Mouse (Mus musculus) embryonic facial prominence, embryonic 15.5 days (tissue): Measurements from ENCODE around the gene Strc. TPM values are rescaled to one million over a fixed set of nuclear protein-coding genes. Genes with fewer than 3 reads are reported as not detected.
A peak's percentile ranks its signal among the peaks of the same experiment; 100 is the strongest.
"Not testable (repeated sequence)": the region's sequence is repeated elsewhere in the genome, so short reads cannot be mapped to it uniquely, and the experiment has no call there.

Experiments
- ATAC-seq: fragments of 200-750 bp; cut with Nextera tagmentation; 2 replicates; pipeline ENCODE4 v1.8.0; 2017; ENCODE audit warnings: low read depth, moderate TSS enrichment; ENCODE audit not compliant: insufficient number of reproducible peaks, low FRiP score, low TSS enrichment
- H3K27ac ChIP-seq: fragments of 300-500 bp; sonication (generic); replicated peaks from 2 replicates; pipeline ENCODE4 v1.5.1; 2015; ENCODE audit warnings: mild to moderate bottlenecking, inconsistent platforms
- H3K27me3 ChIP-seq: fragments of 300-500 bp; sonication (generic); 2 replicates; pipeline ENCODE4 v1.6.1; 2015; ENCODE audit warnings: inconsistent platforms
- H3K36me3 ChIP-seq: fragments of 300-500 bp; sonication (generic); 2 replicates; pipeline ENCODE4 v1.6.1; 2015; ENCODE audit warnings: mild to moderate bottlenecking, inconsistent platforms
- H3K4me1 ChIP-seq: fragments of 300-500 bp; sonication (generic); 2 replicates; pipeline ENCODE4 v1.6.1; 2015; ENCODE audit warnings: inconsistent platforms
- H3K4me2 ChIP-seq: fragments of 300-500 bp; sonication (generic); replicated peaks from 2 replicates; pipeline ENCODE4 v1.6.1; 2015; ENCODE audit warnings: mild to moderate bottlenecking, inconsistent platforms
- H3K4me3 ChIP-seq: fragments of 300-500 bp; sonication (generic); replicated peaks from 2 replicates; pipeline ENCODE4 v1.5.1; 2015; ENCODE audit warnings: mild to moderate bottlenecking, inconsistent platforms
- H3K9ac ChIP-seq: fragments of 300-500 bp; sonication (generic); 2 replicates; pipeline ENCODE4 v1.6.1; 2015; ENCODE audit warnings: inconsistent platforms
- H3K9me3 ChIP-seq: fragments of 300-500 bp; sonication (generic); replicated peaks from 2 replicates; pipeline ENCODE4 v1.6.1; 2016; ENCODE audit warnings: inconsistent platforms
- WGBS: fragments of 180-500 bp; shearing (Covaris S2); methylation state at CpG from one replicate; pipeline ENCODE4 v1.1.7; 2015; 5-methylcytosine and 5-hydroxymethylcytosine counted together
- polyA plus RNA-seq: library from polyadenylated mRNA; unstranded; fragments of >200 nt; fragmentation: Nextera tagmentation; extraction: Ambion mirVana; gene quantifications from 2 replicates; pipeline ENCODE4 v1.2.1, GENCODE M21; 2015

Strc gene
- 0.08 TPM in 1 of 2 replicates, not detected in the other for polyA plus RNA-seq

- H3K27me3 ChIP-seq, H3K36me3 ChIP-seq, H3K4me3 ChIP-seq, H3K27ac ChIP-seq, H3K9ac ChIP-seq, H3K4me2 ChIP-seq, H3K9me3 ChIP-seq, H3K4me1 ChIP-seq, ATAC-seq: not testable (repeated sequence)
- WGBS = 90% methylated on average over 17 of the region's 17 CpGs
These were observed at the start of gene Strc for GRCm38 (mm10) chr2:121386961-121387575. TSS of gene Strc (minus strand) at chr2:121387168.

GRCm38 (mm10) chr2:121434854-121435253 lies 47.9 kb upstream of the Strc start:
- no peak overlapping the region for H3K9ac ChIP-seq

DNA sequence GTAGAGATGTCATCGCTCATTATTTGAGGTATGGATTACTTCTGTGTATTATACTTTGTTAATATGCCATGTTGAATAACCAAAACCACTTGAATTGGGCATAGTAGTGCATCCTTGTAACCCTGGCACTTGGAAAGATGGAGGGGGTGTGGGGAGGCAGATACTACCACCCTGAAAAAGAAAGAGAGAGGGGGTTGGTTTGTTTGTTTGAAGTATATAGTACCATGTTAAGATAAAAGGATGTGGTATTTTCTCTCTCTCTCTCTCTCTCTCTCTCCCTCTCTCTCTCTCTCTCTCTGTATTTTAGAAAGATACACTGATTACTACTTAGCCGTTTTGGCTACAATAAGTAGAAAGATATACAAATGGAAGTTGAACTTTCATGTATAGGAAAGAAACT lies 38.9 kb upstream of the Strc start:
- no peaks in the 10 kb centered on the region for H3K9me3 ChIP-seq
- H3K27ac ChIP-seq = no peak overlapping the region
- no peak overlapping the region for H3K9ac ChIP-seq
- H3K36me3 ChIP-seq = peaks cover 83% of the 10 kb centered on the region
- no peaks in the 10 kb centered on the region for H3K27me3 ChIP-seq
- no peaks in the 10 kb centered on the region for H3K4me1 ChIP-seq
- 95% methylated on average over 2 of the region's 2 CpGs for whole genome bisulfite sequencing
- no peak for ATAC-seq
- no peak overlapping the region for H3K4me2 ChIP-seq
- H3K4me3 ChIP-seq = no peak overlapping the region

More at GRCm38 (mm10) chr2:121434854-121435253, 47.9 kb upstream of the Strc start:
- no peak overlapping the region for H3K27ac ChIP-seq
- H3K9me3 ChIP-seq = no peaks in the 10 kb centered on the region
- H3K36me3 ChIP-seq = peaks cover 90% of the 10 kb centered on the region
- no peak overlapping the region for H3K4me3 ChIP-seq
- H3K4me1 ChIP-seq = no peaks in the 10 kb centered on the region
- no peak overlapping the region for H3K4me2 ChIP-seq
- ATAC-seq = no peak
- H3K27me3 ChIP-seq = no peaks in the 10 kb centered on the region
- WGBS = 98% methylated on average over 1 of the region's 1 CpGs

- Histone ChIP-seq H3K27ac (no peak overlapping the region), H3K36me3 (peaks cover 74% of the 10 kb centered on the region), H3K27me3 (no peaks in the 10 kb centered on the region), H3K4me1 (no peaks in the 10 kb centered on the region), H3K4me3 (no peak overlapping the region), H3K9me3 (no peaks in the 10 kb centered on the region), H3K9ac (no peak overlapping the region), H3K4me2 (no peak overlapping the region)
- WGBS = 90% methylated on average over 2 of the region's 2 CpGs
- ATAC-seq = no peak
These were observed 36.2 kb upstream of the Strc start for GRCm38 (mm10) chr2:121423166-121423565.

GRCm38 (mm10) chr2:121418476-121418875 lies 31.5 kb upstream of the Strc start:
- no peaks in the 10 kb centered on the region for H3K27me3 ChIP-seq
- no peak for ATAC-seq
- H3K9ac ChIP-seq = no peak overlapping the region
- H3K36me3 ChIP-seq = peaks cover 51% of the 10 kb centered on the region
- no peaks in the 10 kb centered on the region for H3K9me3 ChIP-seq
- no peak overlapping the region for H3K4me2 ChIP-seq
- H3K27ac ChIP-seq = no peak overlapping the region
- peaks cover 25% of the 10 kb centered on the region for H3K4me1 ChIP-seq
- 84% methylated on average over 3 of the region's 3 CpGs for WGBS
- no peak overlapping the region for H3K4me3 ChIP-seq

GRCm38 (mm10) chr2:121416356-121416755 lies 29.4 kb upstream of the Strc start:
- no peaks in the 10 kb centered on the region for H3K27me3 ChIP-seq
- ATAC-seq = no peak
- WGBS = 89% methylated on average over 6 of the region's 6 CpGs
- no peak overlapping the region for H3K9ac ChIP-seq
- no peak overlapping the region for H3K4me2 ChIP-seq
- no peaks in the 10 kb centered on the region for H3K9me3 ChIP-seq
- peaks cover 32% of the 10 kb centered on the region for H3K36me3 ChIP-seq
- peaks cover 31% of the 10 kb centered on the region for H3K4me1 ChIP-seq
- H3K27ac ChIP-seq = no peak overlapping the region
- no peak overlapping the region for H3K4me3 ChIP-seq

GRCm38 (mm10) chr2:121415591-121415990 lies 28.6 kb upstream of the Strc start:
- H3K4me1 ChIP-seq = peaks cover 31% of the 10 kb centered on the region
- H3K9ac ChIP-seq = peak overlapping the region; percentile 87; the same call in 1 of the 2 replicates
- no peaks in the 10 kb centered on the region for H3K27me3 ChIP-seq
- no peak overlapping the region for H3K27ac ChIP-seq
- WGBS = 63% methylated on average over 3 of the region's 3 CpGs
- peak overlapping the region; percentile 66 for H3K4me2 ChIP-seq
- H3K36me3 ChIP-seq = peaks cover 26% of the 10 kb centered on the region
- H3K4me3 ChIP-seq = peak overlapping the region; percentile 82
- H3K9me3 ChIP-seq = no peaks in the 10 kb centered on the region
- ATAC-seq = no peak

GRCm38 (mm10) chr2:121415103-121415502 lies 28.1 kb upstream of the Strc start:
- Histone ChIP-seq H3K4me3 (peak overlapping the region; percentile 82), H3K4me1 (peaks cover 31% of the 10 kb centered on the region), H3K9ac (peak overlapping the region; percentile 87; the same call in 1 of the 2 replicates), H3K27me3 (no peaks in the 10 kb centered on the region), H3K36me3 (peaks cover 24% of the 10 kb centered on the region), H3K27ac (no peak overlapping the region), H3K9me3 (no peaks in the 10 kb centered on the region), H3K4me2 (peak overlapping the region; percentile 66)
- no peak for ATAC-seq
- 48% methylated on average over 3 of the region's 3 CpGs for WGBS

GRCm38 (mm10) chr2:121414139-121414685 lies 27.2 kb upstream of the Strc start:
- under 1% methylated on average over 32 of the region's 32 CpGs for WGBS
- Histone ChIP-seq H3K9me3 (no peaks in the 10 kb centered on the region), H3K4me3 (peak overlapping the region; percentile 82), H3K9ac (peak overlapping the region; percentile 87), H3K4me1 (peaks cover 31% of the 10 kb centered on the region), H3K27ac (peak overlapping the region; percentile 95), H3K27me3 (no peaks in the 10 kb centered on the region), H3K36me3 (peaks cover 19% of the 10 kb centered on the region), H3K4me2 (peak overlapping the region; percentile 66)
- peak; percentile 51; the same call in 1 of the 2 replicates for ATAC-seq

DNA sequence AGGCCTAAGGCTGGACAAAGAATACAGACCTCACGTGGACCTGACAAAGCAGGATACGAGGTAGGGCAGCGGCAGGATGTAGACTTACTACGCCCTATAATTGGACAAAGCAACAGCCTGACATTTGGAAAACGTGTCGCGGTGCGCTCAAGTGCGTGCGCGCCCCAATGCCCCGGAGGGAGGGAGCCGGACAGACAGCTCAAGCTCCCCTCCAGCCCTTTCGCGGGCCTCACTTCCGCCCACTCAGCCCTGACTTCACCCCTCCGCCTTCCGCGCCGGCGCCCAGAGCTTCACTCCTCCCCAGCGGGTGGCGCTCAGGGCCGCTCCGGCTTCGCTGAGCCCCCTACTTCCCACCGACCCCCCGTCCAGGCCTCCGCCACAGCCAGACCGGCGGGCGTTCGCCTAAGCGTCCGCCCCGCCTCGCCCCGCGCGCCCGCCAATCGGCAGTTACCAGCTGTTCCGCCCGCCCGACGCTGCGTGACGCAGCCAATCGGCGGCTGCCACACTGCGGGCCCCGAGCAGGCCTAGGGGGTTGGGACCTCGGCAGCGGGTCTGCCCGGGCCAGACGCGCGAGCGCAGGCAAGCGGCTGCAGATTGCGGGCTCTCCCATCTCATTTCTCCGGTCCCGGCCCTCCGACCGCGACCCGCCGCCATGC lies 26.5 kb upstream of the Strc start, which contains the start of the genes Pdia3 and Catsper2:
Gene Pdia3 (plus strand): TSS at position 389 of the 656 bp plus-strand sequence.
Gene Catsper2 (minus strand): TSS at position 406 of the 656 bp plus-strand sequence.
- Histone ChIP-seq H3K4me2 (peak within 1 kb of the TSS; percentile 66), H3K36me3 (peaks cover 13% of the 10 kb centered on the region; the same call in 1 of the 2 replicates), H3K27me3 (no peaks in the 10 kb centered on the region), H3K4me3 (peak within 1 kb of the TSS; percentile 82), H3K4me1 (peaks cover 31% of the 10 kb centered on the region), H3K9ac (peak within 1 kb of the TSS; percentile 87), H3K9me3 (no peaks in the 10 kb centered on the region), H3K27ac (peak within 1 kb of the TSS; percentile 95)
- under 1% methylated on average over 68 of the region's 68 CpGs for WGBS
- peak; percentile 100 for ATAC-seq

DNA sequence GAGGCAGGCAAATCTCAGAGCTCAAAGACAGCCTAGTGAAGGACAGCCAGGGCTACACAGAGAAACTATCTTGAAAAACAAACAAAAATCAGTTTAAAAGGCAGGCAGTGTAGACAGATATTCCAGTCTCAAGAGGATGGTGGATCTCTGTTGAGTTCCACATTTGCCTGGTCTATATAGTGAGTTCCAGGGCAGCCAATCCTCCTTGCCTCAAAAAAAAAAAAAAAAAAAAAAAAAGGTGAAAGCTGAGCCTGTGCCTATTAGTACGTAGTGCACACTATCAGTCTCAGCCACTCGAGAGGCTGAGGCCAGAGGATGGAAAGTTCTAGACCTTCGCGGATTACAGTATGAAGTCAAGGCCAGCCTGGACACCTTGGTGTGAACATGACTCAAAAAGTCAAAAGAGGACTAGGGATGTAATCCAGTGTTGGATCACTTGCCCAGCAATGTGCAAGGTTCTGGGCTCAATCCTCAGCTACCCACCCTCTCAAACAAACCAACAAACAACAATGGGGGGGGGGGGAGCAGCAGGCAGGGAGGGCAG lies 25.9 kb upstream of the Strc start:
- H3K9ac ChIP-seq = peak overlapping the region; percentile 87
- H3K4me2 ChIP-seq = peak overlapping the region; percentile 66
- H3K27me3 ChIP-seq = no peaks in the 10 kb centered on the region
- peak overlapping the region; percentile 95 for H3K27ac ChIP-seq
- no peak for ATAC-seq
- H3K4me1 ChIP-seq = peaks cover 31% of the 10 kb centered on the region
- no peaks in the 10 kb centered on the region for H3K9me3 ChIP-seq
- H3K36me3 ChIP-seq = peaks cover 10% of the 10 kb centered on the region; the same call in 1 of the 2 replicates
- 4% methylated on average over 4 of the region's 4 CpGs for WGBS
- peak overlapping the region; percentile 82 for H3K4me3 ChIP-seq
